Mouse (Mus musculus): ENCODE measurements at regions not wholly inside any gene's neighbourhood (a gene's known extent, or its start where the extent isn't known, plus 50 kb on each side); places are given as distances from the start of the nearest gene placed in this dataset.

DNA sequence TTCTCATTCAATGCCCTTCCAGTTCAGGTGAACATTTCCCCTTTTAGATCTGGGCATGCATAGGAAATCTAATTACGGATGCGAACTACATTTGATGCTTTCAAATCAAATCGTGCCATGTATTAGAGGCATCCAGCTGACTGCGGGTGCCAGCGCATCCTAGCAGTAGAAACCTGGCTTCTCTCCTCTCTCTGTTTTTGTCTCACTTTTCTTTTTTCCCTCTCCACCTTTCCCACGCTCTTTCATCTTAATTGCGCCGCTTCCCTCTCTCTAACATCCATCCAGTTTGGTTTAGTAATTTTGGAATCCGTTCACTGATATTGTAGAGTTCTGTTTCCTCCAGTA lies 322.4 kb downstream of the Edem1 start:
- TF ChIP-seq CTCF (IDR thresholded peaks at IDR 0.05; ENCODE audit: low read depth, low read length) = no peak
- TF ChIP-seq POLR2A (IDR thresholded peaks at IDR 0.05; ENCODE audit: extremely low read depth, insufficient read depth, low read length) = no peak

Measured in liver, adult 2 months (tissue).